Mouse (Mus musculus): ENCODE results near the gene Duox1.

DNA sequence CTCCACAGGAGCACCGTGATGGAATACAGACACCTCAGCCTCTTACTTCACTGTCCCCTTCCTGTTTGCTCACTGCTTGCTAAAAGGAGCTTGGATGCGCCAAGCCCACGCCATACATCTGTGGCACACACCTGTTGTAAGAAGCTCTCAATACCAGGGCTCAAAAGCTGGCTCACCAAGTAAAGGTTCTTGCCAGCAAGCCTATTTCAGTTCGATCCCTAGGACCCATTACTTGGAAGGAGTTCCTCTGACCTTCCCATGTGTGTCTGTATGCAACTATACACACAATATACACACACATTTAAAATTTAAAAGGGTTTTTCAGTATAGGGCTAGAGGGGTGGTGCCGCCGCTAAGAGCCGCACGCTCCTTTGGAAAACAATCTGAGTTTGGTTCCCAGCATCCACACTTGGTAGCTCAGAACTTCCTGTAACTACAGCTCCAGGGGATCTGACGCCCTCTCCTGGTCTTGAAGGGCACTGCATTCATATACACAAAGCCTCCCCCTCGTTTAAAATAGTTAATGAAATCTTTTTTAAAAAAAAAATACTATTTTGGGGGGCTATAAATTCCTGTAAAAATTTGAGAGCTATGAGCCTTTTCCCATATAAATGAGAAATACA is 49.9 kb downstream of the Duox1 start:
- TF ChIP-seq CTCF (IDR thresholded peaks at IDR 0.05; ENCODE audit: extremely low read depth, insufficient read length, insufficient replicate concordance, low read depth, low read length): peak; percentile 31; the same call in 1 of the 2 replicates
- no peak for TF ChIP-seq POLR2A (IDR thresholded peaks at IDR 0.05; ENCODE audit: low read depth, low read length)

Data from small intestine, adult 2 months (tissue).